Mouse (Mus musculus): ENCODE data around the gene D430042O09Rik.

DNA sequence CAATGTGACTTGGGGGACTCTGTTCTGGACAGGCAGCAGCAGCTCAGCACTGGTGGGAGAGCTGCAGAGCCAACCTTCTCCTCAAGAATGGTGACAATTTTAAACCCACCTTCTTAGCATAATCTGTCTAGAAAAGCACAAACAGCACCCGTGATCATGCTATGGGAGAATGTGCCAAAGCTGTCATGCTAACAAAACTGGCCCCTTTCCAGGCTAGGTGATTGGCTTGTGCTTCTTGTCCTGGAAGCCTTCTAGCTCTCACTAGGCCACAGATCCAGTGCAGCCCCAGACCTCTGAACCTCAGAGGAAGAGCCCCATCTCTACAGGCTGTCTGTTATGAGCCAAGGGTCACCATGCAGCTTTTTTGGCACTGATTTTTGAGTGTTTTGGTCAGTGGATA, 98.9 kb downstream of the D430042O09Rik start:
- TF ChIP-seq POLR2A (IDR thresholded peaks at IDR 0.05; ENCODE audit: extremely low read depth, insufficient read depth, low read length) (no peak), CTCF (IDR thresholded peaks at IDR 0.05; ENCODE audit: low read depth, low read length) (no peak)

Measured in liver, adult 2 months (tissue).